Comparison of ENCODE assay signal across 22 mouse cellular contexts in genomic region chr13:90392415-90392814, GRCm38 (mm10).
A peak's percentile ranks its signal among the peaks of the same experiment; 100 is the strongest.
DNase-seq lines count a peak whose midpoint lies in the region; ATAC-seq and TF ChIP-seq lines count a peak whose summit lies in the region.
"Had no signal": no experiment of that assay in that cellular context is flagged by ENCODE, and none has a peak within 500 bp of the region (broad histone marks: within the 10 kb centered on the region; RNA-seq: fewer than 3 reads in every experiment).

No protein-coding gene starts in this region.

- no peak for TF ChIP-seq EP300 in CH12.LX (IDR thresholded peaks at IDR 0.05; ENCODE audit: low read length)

- H3K27ac ChIP-seq in midbrain, embryonic 11.5 days (ENCODE audit: low read depth, low read length): no peak overlapping the region
- no peak overlapping the region for H3K27ac ChIP-seq in midbrain, postnatal 0 days (ENCODE audit: low read depth, low read length)
- H3K27ac ChIP-seq in CH12.LX (ENCODE audit: insufficient read depth, low read depth): no peak overlapping the region
- H3K27ac ChIP-seq in ES-E14 (ENCODE audit: insufficient read depth, low read depth, low read length, poor library complexity, severe bottlenecking): no peak overlapping the region

- in situ Hi-C loops in CH12.LX (cut with MboI; ENCODE audit: low pct_ligation_motif_present, low pct_unique_long_range_greater_than_20kb, low sequenced_read_pairs): no loop called here
- in situ Hi-C loops in ES-E14 (cut with MboI; ENCODE audit: low sequenced_read_pairs in 2 of 2, unreplicated experiment in 2 of 2): no loop called here

- TF ChIP-seq POLR2A in CH12.LX (IDR thresholded peaks at IDR 0.05; ENCODE audit: low read depth, low read length): no peak

- TF ChIP-seq CTCF in midbrain, postnatal 0 days (IDR thresholded peaks at IDR 0.05): no peak
- TF ChIP-seq CTCF in CH12.LX (conservative IDR thresholded peaks at IDR 0.05 in 1 of 2, IDR thresholded peaks at IDR 0.05 in 1 of 2; ENCODE audit: low read depth in 2 of 2, low read length in 2 of 2): no peak

- H3K9ac ChIP-seq in midbrain, embryonic 11.5 days (ENCODE audit: low read length): no peak overlapping the region
- no peak overlapping the region for H3K9ac ChIP-seq in midbrain, postnatal 0 days (replicated peaks; ENCODE audit: low read length, poor library complexity, severe bottlenecking)
- H3K9ac ChIP-seq in CH12.LX (ENCODE audit: insufficient read depth, low read depth) (no peak overlapping the region), ES-E14 (ENCODE audit: insufficient read depth, low read depth, low read length, poor library complexity, severe bottlenecking) (no peak overlapping the region)

- dilution Hi-C loops in CH12.LX (cut with MboI; ENCODE audit: extremely low pct_ligation_motif_present, extremely low pct_unique_long_range_greater_than_20kb, low sequenced_read_pairs): no loop called here

- H3K4me1 ChIP-seq in midbrain, embryonic 11.5 days (ENCODE audit: control insufficient read depth, insufficient read depth, low read length): no peaks in the 10 kb centered on the region
- H3K4me1 ChIP-seq in midbrain, postnatal 0 days (ENCODE audit: insufficient read depth, low read length): no peaks in the 10 kb centered on the region
- no peaks in the 10 kb centered on the region for H3K4me1 ChIP-seq in CH12.LX (ENCODE audit: control insufficient read depth in 1 of 2, insufficient read depth in 2 of 2)
- H3K4me1 ChIP-seq in ES-E14 (ENCODE audit: control insufficient read depth in 2 of 2, insufficient read depth in 2 of 2, low read length in 2 of 2, poor library complexity in 1 of 2): no peaks in the 10 kb centered on the region

- peak; percentile 4 for DNase-seq in midbrain, embryonic 11.5 days (ENCODE audit: low spot score, missing footprints)
- DNase-seq in midbrain, postnatal 0 days (ENCODE audit: low spot score): no peak
- DNase-seq in CH12.LX (ENCODE audit: extremely low read depth) (no peak), ES-E14 (ENCODE audit: low read depth, low spot score) (no peak)
- DNase-seq in spleen, postnatal 36 days (ENCODE audit: low spot score in 2 of 2): no peak
- no peak for DNase-seq in retina, postnatal 1 day
- DNase-seq: adrenal gland, adult 2 months; adrenal gland, adult 8-10 months; adrenal gland, postnatal 10 days; adrenal gland, postnatal 14 days; adrenal gland, postnatal 25 days; adrenal gland, postnatal 36 days; B cell, adult 2 months; cerebellum, adult 11 months; cerebellum, adult 11-12 months; cerebellum, adult 18-20 months; cerebellum, adult 2 months; cerebellum, adult 8-10 months had no signal

- no peak overlapping the region for H3K4me2 ChIP-seq in midbrain, embryonic 11.5 days
- H3K4me2 ChIP-seq in midbrain, postnatal 0 days (ENCODE audit: low read depth, low read length, poor library complexity, severe bottlenecking): no peak overlapping the region
- H3K4me2 ChIP-seq in CH12.LX (ENCODE audit: insufficient read depth, low read depth, poor library complexity, severe bottlenecking): no peak overlapping the region

- no peak for ATAC-seq in midbrain, embryonic 11.5 days (ENCODE audit: low FRiP score)
- no peak for ATAC-seq in midbrain, postnatal 0 days (ENCODE audit: low FRiP score)
- ATAC-seq: activated CD4-positive, CD25-positive, alpha-beta regulatory T cell, adult 4 months; CD4-positive, CD25-positive, alpha-beta regulatory T cell, adult 4 months; Patski had no signal

- no peaks in the 10 kb centered on the region for H3K79me2 ChIP-seq in CH12.LX (replicated peaks; ENCODE audit: control insufficient read depth, extremely low read depth, insufficient read depth, poor library complexity, severe bottlenecking)

- TF ChIP-seq RAD21 in CH12.LX (IDR thresholded peaks at IDR 0.05; ENCODE audit: low read depth, low read length): no peak

- no peak overlapping the region for H3K4me3 ChIP-seq in midbrain, embryonic 11.5 days (ENCODE audit: low read depth, low read length)
- no peak overlapping the region for H3K4me3 ChIP-seq in midbrain, postnatal 0 days (ENCODE audit: low read depth, low read length)
- H3K4me3 ChIP-seq in CH12.LX (replicated peaks in 1 of 3; ENCODE audit: low read depth in 2 of 3, low read length in 2 of 3, poor library complexity in 1 of 3): no peak overlapping the region
- H3K4me3 ChIP-seq in ES-E14 (ENCODE audit: insufficient read depth in 1 of 2, low read depth in 1 of 2, low read length in 2 of 2, poor library complexity in 1 of 2, severe bottlenecking in 1 of 2): no peak overlapping the region

- H3K27me3 ChIP-seq in midbrain, embryonic 11.5 days (ENCODE audit: control insufficient read depth, insufficient read depth, low read length): no peaks in the 10 kb centered on the region
- no peaks in the 10 kb centered on the region for H3K27me3 ChIP-seq in midbrain, postnatal 0 days (ENCODE audit: insufficient read depth, low read length)
- no peaks in the 10 kb centered on the region for H3K27me3 ChIP-seq in CH12.LX (replicated peaks)
- H3K27me3 ChIP-seq: Patski had no signal

- no peaks in the 10 kb centered on the region for H3K9me3 ChIP-seq in midbrain, embryonic 11.5 days (ENCODE audit: control insufficient read depth, low read length)
- H3K9me3 ChIP-seq in midbrain, postnatal 0 days (ENCODE audit: low read length): no peaks in the 10 kb centered on the region
- H3K9me3 ChIP-seq in CH12.LX (replicated peaks; ENCODE audit: low read length) (no peaks in the 10 kb centered on the region), ES-E14 (ENCODE audit: control insufficient read depth, insufficient read depth, low read depth, low read length) (no peaks in the 10 kb centered on the region)
- H3K9me3 ChIP-seq: G1E had no signal

- no peaks in the 10 kb centered on the region for H3K36me3 ChIP-seq in midbrain, embryonic 11.5 days (ENCODE audit: control insufficient read depth, insufficient read depth, low read length)
- H3K36me3 ChIP-seq in midbrain, postnatal 0 days (ENCODE audit: insufficient read depth, low read length): no peaks in the 10 kb centered on the region
- H3K36me3 ChIP-seq in CH12.LX (replicated peaks in 1 of 2; ENCODE audit: control insufficient read depth in 1 of 2, insufficient read depth in 1 of 2, low read length in 1 of 2) (no peaks in the 10 kb centered on the region), ES-E14 (ENCODE audit: control insufficient read depth, insufficient read depth, low read length, poor library complexity, severe bottlenecking) (no peaks in the 10 kb centered on the region)
- H3K36me3 ChIP-seq: G1E had no signal

TF ChIP-seq in CH12.LX, 34 proteins besides CTCF, POLR2A, EP300 and RAD21:
- no peak for TF ChIP-seq CHD1 (IDR thresholded peaks at IDR 0.05; ENCODE audit: low read depth, low read length)
- no peak for TF ChIP-seq JUND (conservative IDR thresholded peaks at IDR 0.05; ENCODE audit: low read depth, low read length)
- TF ChIP-seq MAFK (IDR thresholded peaks at IDR 0.05; ENCODE audit: insufficient replicate concordance, low read length): peak; percentile 62; the same call in 1 of the 2 replicates
- TF ChIP-seq KAT2A (IDR thresholded peaks at IDR 0.05; ENCODE audit: insufficient replicate concordance, low read length): no peak
- no peak for TF ChIP-seq IRF4 (IDR thresholded peaks at IDR 0.05; ENCODE audit: low read depth, low read length)
- no peak for TF ChIP-seq TCF12 (IDR thresholded peaks at IDR 0.05; ENCODE audit: low read depth, low read length)
- TF ChIP-seq NELFE (IDR thresholded peaks at IDR 0.05; ENCODE audit: low read depth, low read length): no peak
- TF ChIP-seq GABPA (IDR thresholded peaks at IDR 0.05; ENCODE audit: insufficient replicate concordance, low read depth, low read length): no peak
- no peak for TF ChIP-seq PAX5 (IDR thresholded peaks at IDR 0.05; ENCODE audit: low read length)

TF ChIP-seq in ES-E14, 5 proteins besides CTCF, POLR2A, EP300 and RAD21:
- TF ChIP-seq CHD2 (IDR thresholded peaks at IDR 0.05; ENCODE audit: low read depth, low read length): no peak
- TF ChIP-seq ZC3H11A (IDR thresholded peaks at IDR 0.05; ENCODE audit: borderline replicate concordance, low read depth, low read length): no peak
- TF ChIP-seq HCFC1 (IDR thresholded peaks at IDR 0.05; ENCODE audit: borderline replicate concordance, insufficient read depth, low read length): no peak
- TF ChIP-seq ZNF384 (IDR thresholded peaks at IDR 0.05; ENCODE audit: low read depth, low read length): no peak
- TF ChIP-seq MAFK (IDR thresholded peaks at IDR 0.05; ENCODE audit: insufficient read depth, low read depth, low read length): peak; percentile 74
